Mouse (Mus musculus): ENCODE results near the gene Eftud2. TPM values are rescaled to one million over a fixed set of nuclear protein-coding genes. Genes with fewer than 3 reads are reported as not detected.

Eftud2 gene
- 100 to 1,000 TPM; 135 to 138 TPM for total RNA-seq (2021)
- long read RNA-seq, experiment 1, transcript Eftud2-201 (28 exons, 3,324 nt): major isoform, 177 of 212 reads
- long read RNA-seq, experiment 1, partial matches to known transcripts: 14 of 212 reads
- long read RNA-seq, experiment 1, other reads (novel, unspliced or antisense): 19 of 212 reads
- long read RNA-seq, experiment 2, transcript Eftud2-201 (28 exons, 3,324 nt): major isoform, 109 of 154 reads
- long read RNA-seq, experiment 2, partial matches to known transcripts: 15 of 154 reads
- long read RNA-seq, experiment 2, other reads (novel, unspliced or antisense): 30 of 154 reads

GRCm38 (mm10) chr11:102880585-102881313 is at the start of gene Eftud2, which contains the start of gene Ccdc103:
TSS of gene Eftud2 (minus strand) at chr11:102880985.
TSS of gene Ccdc103 (plus strand) at chr11:102881204.
- intact Hi-C loops (cut with DNase I): no loop called here
- peak within 1 kb of the TSS; percentile 74 for H3K4me3 ChIP-seq
- no peak; the same call in 1 of the 2 replicates for TF ChIP-seq CTCF (IDR thresholded peaks at IDR 0.05)

DNA sequence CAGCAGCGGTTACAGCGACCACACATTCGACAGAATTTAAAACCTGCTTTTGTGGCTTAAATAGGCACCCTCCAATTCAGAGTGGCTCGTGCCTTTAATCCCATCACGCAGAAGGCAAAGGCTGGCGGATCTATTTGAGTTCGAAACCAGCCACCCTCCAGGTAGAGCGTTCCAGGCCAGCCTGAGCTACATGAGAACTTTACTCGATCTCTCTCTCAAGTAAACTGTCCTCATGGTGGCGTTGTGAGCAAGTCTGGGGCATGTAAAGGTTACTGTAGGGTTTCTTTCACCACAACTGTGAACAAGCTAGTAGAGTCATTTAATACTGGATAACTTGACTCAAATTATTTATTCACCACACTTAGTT is 44.5 kb upstream of the Eftud2 start:
- intact Hi-C loops (cut with DNase I): loop anchor here (2.0 kb wide), 1 partner anchor 21 kb away; the partner anchor contains the start of gene C1ql1
- Histone ChIP-seq H3K27ac (peak overlapping the region; percentile 73), H3K4me3 (peak overlapping the region; percentile 69)
- no peak for DNase-seq (ENCODE audit: extremely low spot score in 1 of 2, low spot score in 2 of 2)
- TF ChIP-seq CTCF (IDR thresholded peaks at IDR 0.05): peak; percentile 25

More at GRCm38 (mm10) chr11:102880585-102881313, at the start of gene Eftud2, which contains the start of gene Ccdc103:
- peak within 1 kb of the TSS; percentile 100 for H3K27ac ChIP-seq
- peak; percentile 91 to 92 for DNase-seq (ENCODE audit: extremely low spot score in 1 of 2, low spot score in 2 of 2)

GRCm38 (mm10) chr11:102924557-102925350 is 44.0 kb upstream of the Eftud2 start, which contains the start of gene Kif18b:
TSS of gene Kif18b (minus strand) at chr11:102925124.
- Histone ChIP-seq H3K4me3 (peak within 1 kb of the TSS; percentile 69), H3K27ac (peak within 1 kb of the TSS; percentile 73)
- TF ChIP-seq CTCF (IDR thresholded peaks at IDR 0.05): no peak
- intact Hi-C loops (cut with DNase I): loop anchor here (2.0 kb wide), 1 partner anchor 22 kb away; the partner anchor contains the start of gene C1ql1
- DNase-seq (ENCODE audit: extremely low spot score in 1 of 2, low spot score in 2 of 2): peak; percentile 89 to 90

- no peak for TF ChIP-seq CTCF (IDR thresholded peaks at IDR 0.05)
- Histone ChIP-seq H3K4me3 (no peak overlapping the region), H3K27ac (no peak overlapping the region)
- intact Hi-C loops (cut with DNase I): no loop called here
- no peak for DNase-seq (ENCODE audit: extremely low spot score in 1 of 2, low spot score in 2 of 2)
Observed at GRCm38 (mm10) chr11:102921491-102921890, 40.7 kb upstream of the Eftud2 start.

DNA sequence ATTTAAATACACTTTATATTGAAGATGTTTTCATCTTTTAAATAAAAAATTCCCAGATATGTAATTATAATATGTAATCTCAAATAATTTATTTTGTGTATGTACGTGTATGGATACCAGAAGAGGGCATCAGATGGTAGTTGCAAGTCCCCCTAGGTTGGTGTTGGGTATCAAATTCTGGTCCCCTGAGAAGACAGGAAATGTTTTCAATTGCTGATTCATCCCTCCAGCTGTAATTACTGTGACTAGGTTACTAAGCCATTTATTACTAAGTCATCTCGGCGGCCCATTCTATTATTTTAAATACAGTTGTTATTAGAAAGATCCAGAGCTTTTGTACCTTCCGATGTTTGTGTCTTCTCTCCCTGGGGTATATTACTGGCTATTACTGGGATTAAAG is 37.3 kb upstream of the Eftud2 start:
- intact Hi-C loops (cut with DNase I): no loop called here
- no peak overlapping the region for H3K4me3 ChIP-seq
- no peak for DNase-seq (ENCODE audit: extremely low spot score in 1 of 2, low spot score in 2 of 2)
- no peak for TF ChIP-seq CTCF (IDR thresholded peaks at IDR 0.05)
- H3K27ac ChIP-seq: no peak overlapping the region

DNA sequence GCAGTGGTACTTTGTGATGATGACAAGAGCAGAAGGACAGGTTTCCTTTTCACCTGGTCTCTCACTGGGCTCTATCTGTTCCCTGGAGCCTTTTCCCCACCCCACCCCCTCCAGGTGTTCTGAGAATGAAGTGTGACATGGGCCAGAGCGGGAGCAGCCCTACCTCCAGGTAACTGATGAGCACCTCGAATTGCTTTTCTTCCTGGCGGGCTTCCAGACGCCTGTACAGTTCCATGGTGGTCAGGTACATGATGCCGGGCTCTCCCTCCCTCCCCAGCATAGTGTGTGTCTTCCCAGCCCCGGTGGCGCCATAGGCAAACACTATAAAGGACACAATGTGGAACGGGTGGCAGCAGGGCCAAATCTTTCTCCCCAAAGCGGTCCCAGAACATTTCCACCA is 34.6 kb upstream of the Eftud2 start:
- TF ChIP-seq CTCF (IDR thresholded peaks at IDR 0.05): no peak
- intact Hi-C loops (cut with DNase I): no loop called here

GRCm38 (mm10) chr11:102911376-102911775 is 30.6 kb upstream of the Eftud2 start:
- TF ChIP-seq CTCF (IDR thresholded peaks at IDR 0.05): no peak
- DNase-seq (ENCODE audit: extremely low spot score in 1 of 2, low spot score in 2 of 2): no peak
- Histone ChIP-seq H3K27ac (no peak overlapping the region), H3K4me3 (no peak overlapping the region)
- intact Hi-C loops (cut with DNase I): no loop called here

More for the DNA sequence above, 34.6 kb upstream of the Eftud2 start:
- no peak for DNase-seq (ENCODE audit: extremely low spot score in 1 of 2, low spot score in 2 of 2)
- Histone ChIP-seq H3K27ac (no peak overlapping the region), H3K4me3 (no peak overlapping the region)

- no peak overlapping the region for H3K4me3 ChIP-seq
- TF ChIP-seq CTCF (IDR thresholded peaks at IDR 0.05): no peak
- no peak overlapping the region for H3K27ac ChIP-seq
- DNase-seq (ENCODE audit: extremely low spot score in 1 of 2, low spot score in 2 of 2): no peak
- intact Hi-C loops (cut with DNase I): loop anchor here (5.0 to 10.0 kb wide), 2 partner anchors 154 to 251 kb away; no protein-coding TSS in a partner anchor
Observed at GRCm38 (mm10) chr11:102903654-102904053, 22.9 kb upstream of the Eftud2 start.

DNA sequence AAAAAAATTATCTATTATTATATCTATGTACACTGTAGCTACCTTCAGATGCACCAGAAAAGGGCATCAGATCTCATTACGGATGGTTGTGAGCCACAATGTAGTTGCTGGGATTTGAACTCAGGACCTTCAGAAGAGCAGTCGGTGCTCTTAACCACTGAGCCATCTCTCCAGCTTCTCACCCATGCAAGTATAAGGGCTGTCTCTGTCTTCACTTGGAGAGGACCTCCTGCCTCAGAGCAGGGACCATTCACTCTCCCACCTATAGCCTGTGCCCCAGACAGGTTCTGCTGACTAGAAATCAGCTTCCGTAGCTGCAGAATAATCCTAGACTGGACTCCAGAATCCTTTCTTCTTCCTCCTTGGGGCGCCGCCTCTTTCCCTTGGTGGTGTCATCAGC is 21.3 kb upstream of the Eftud2 start:
- no peak overlapping the region for H3K4me3 ChIP-seq
- DNase-seq (ENCODE audit: extremely low spot score in 1 of 2, low spot score in 2 of 2): no peak
- intact Hi-C loops (cut with DNase I): loop anchor here (5.0 to 10.0 kb wide), 2 partner anchors 155 to 253 kb away; no protein-coding TSS in a partner anchor
- no peak overlapping the region for H3K27ac ChIP-seq
- TF ChIP-seq CTCF (IDR thresholded peaks at IDR 0.05): no peak

GRCm38 (mm10) chr11:102901199-102901598 is 20.4 kb upstream of the Eftud2 start:
- intact Hi-C loops (cut with DNase I): loop anchor here (5.0 to 10.0 kb wide), 2 partner anchors 156 to 254 kb away; no protein-coding TSS in a partner anchor
- no peak overlapping the region for H3K4me3 ChIP-seq
- TF ChIP-seq CTCF (IDR thresholded peaks at IDR 0.05): no peak
- no peak overlapping the region for H3K27ac ChIP-seq
- DNase-seq (ENCODE audit: extremely low spot score in 1 of 2, low spot score in 2 of 2): no peak

GRCm38 (mm10) chr11:102900763-102901162 is 20.0 kb upstream of the Eftud2 start, which contains the start of gene Gfap:
TSS of gene Gfap (minus strand) at chr11:102900912.
- DNase-seq (ENCODE audit: extremely low spot score in 1 of 2, low spot score in 2 of 2): peak; percentile 73 to 80
- intact Hi-C loops (cut with DNase I): loop anchor here (1.0 to 10.0 kb wide), 3 partner anchors 93 to 254 kb away; no protein-coding TSS in a partner anchor
- Histone ChIP-seq H3K4me3 (no peak within 1 kb of the TSS), H3K27ac (no peak within 1 kb of the TSS)
- peak; percentile 91 for TF ChIP-seq CTCF (IDR thresholded peaks at IDR 0.05)
